Mouse (Mus musculus): ENCODE measurements around the gene Olfr288.

- TF ChIP-seq POLR2A (IDR thresholded peaks at IDR 0.05; ENCODE audit: borderline replicate concordance, extremely low read depth, low read depth, low read length) = no peak; the same call in 1 of the 2 replicates
- no peak for TF ChIP-seq CTCF (IDR thresholded peaks at IDR 0.05; ENCODE audit: insufficient read depth, low read length)
These were observed 14.7 kb downstream of the Olfr288 start for GRCm38 (mm10) chr15:98180567-98181131.

Data from lung, adult 2 months (tissue).